Mouse (Mus musculus) megakaryocyte, embryonic 14.5 days (primary cell): ENCODE data around the gene 4930404H24Rik. TPM values are rescaled to one million over a fixed set of nuclear protein-coding genes. Genes with fewer than 3 reads are reported as not detected.
A peak's percentile ranks its signal among the peaks of the same experiment; 100 is the strongest.
"Not testable (repeated sequence)": the region's sequence is repeated elsewhere in the genome, so short reads cannot be mapped to it uniquely, and the experiment has no call there.

Source experiments
- H3K27me3 ChIP-seq: replicated peaks from 2 replicates; pipeline ENCODE3; 2012; ENCODE audit warnings: inconsistent platforms
- H3K36me3 ChIP-seq: replicated peaks from 2 replicates; pipeline ENCODE3; 2012; ENCODE audit warnings: low read length, inconsistent platforms, mixed read lengths
- H3K4me1 ChIP-seq: 2 replicates; pipeline ENCODE4 v1.6.1; 2012; ENCODE audit warnings: inconsistent platforms
- H3K4me3 ChIP-seq: replicated peaks from 2 replicates; pipeline ENCODE3; 2012; ENCODE audit warnings: moderate library complexity, mild to moderate bottlenecking, inconsistent platforms
- H3K9me3 ChIP-seq: 2 replicates; pipeline ENCODE4 v1.6.1; 2012; ENCODE audit warnings: inconsistent platforms
- FLI1 ChIP-seq: IDR thresholded peaks from 2 replicates; pipeline ENCODE4 v1.6.1; 2012; ENCODE audit warnings: low read length, inconsistent platforms, mixed read lengths
- GATA1 ChIP-seq: IDR thresholded peaks from 3 replicates; pipeline ENCODE4 v1.6.1; 2012; ENCODE audit warnings: mixed read lengths, low read length, inconsistent platforms, borderline replicate concordance
- polyA plus RNA-seq: library from polyadenylated mRNA; stranded (reverse); fragments of >175 nt; gene quantifications from 2 replicates; pipeline ENCODE4 v1.2.3, GENCODE M21; 2012; ENCODE audit warnings: low replicate concordance; ENCODE audit not compliant: insufficient read depth

The 4930404H24Rik gene
- polyA plus RNA-seq, 1 experiment = 0.54 TPM

DNA sequence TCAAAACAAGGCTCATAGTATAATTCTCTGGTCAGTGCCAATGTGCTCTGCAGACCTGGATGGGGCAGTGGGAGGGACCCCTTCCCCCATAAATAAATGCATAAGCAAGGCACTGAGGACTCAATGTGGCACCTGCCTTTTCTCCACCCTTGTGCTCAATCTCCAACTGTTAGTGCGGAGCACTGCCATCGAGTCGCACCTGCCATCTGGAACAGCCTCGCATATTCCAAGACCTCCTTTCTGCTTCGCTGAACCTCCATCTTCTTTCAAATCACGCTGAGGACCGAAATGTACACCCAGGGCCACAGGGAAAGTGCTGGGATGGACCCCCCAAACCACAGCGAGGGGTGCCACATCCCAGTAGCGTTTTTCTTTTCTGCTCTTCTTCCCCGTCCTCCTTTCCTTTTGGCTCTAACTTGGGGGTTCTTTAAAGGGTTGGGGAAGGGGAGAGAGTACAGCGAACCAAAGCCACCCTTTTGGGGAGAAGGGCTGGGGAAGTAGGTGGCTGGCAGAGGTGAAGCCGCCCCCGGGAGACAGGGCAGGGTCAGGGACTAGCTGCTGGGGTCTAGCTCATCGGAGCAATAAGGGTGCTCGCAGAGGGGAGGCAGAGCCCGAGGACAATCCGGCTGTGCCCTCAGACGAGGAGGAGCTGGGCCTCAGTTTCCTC lies 945 bp upstream of the 4930404H24Rik start:
- Histone ChIP-seq H3K4me3 (peak overlapping the region; percentile 95), H3K4me1 (peaks cover 93% of the 10 kb centered on the region), H3K27me3 (no peaks in the 10 kb centered on the region), H3K9me3 (no peaks in the 10 kb centered on the region), H3K36me3 (peaks cover 58% of the 10 kb centered on the region)
- no peak for TF ChIP-seq FLI1
- no peak for TF ChIP-seq GATA1

DNA sequence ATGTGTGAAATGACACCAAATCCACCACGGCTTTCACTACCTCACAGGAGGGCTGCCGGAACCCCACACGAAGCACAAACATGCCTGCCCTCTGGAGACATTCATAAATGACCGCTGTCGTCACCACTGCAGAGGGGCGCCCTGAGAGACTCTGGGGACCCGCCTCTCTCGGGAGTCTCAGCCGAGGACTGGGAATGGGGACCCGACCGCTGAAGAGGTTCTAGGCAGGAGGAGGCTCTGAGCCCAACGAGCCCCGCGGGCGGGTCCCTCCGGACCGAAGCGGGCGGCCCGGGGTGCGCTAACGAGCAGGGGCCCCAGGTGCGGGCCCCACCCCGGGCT lies 442 bp upstream of the 4930404H24Rik start:
- Histone ChIP-seq H3K27me3 (no peaks in the 10 kb centered on the region), H3K9me3 (no peaks in the 10 kb centered on the region), H3K4me1 (peaks cover 93% of the 10 kb centered on the region), H3K4me3 (peak overlapping the region; percentile 95), H3K36me3 (peaks cover 59% of the 10 kb centered on the region)
- no peak for TF ChIP-seq GATA1
- TF ChIP-seq FLI1 = no peak

DNA sequence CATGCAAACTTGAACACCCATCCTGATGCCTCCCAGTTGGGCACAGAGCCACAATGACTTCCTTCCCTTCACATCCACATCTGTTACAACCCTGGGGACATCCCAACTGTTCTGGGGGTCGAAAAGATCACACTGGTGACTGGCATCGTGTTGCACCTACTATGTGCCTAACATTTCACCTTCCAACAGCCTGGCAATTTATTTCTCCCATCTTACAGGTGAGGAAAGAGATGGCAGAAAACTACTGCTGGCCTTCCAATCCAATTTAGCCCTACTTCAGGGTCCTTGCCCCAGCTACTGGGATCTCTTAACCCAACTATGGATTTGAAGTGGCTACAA lies 772 bp downstream of the 4930404H24Rik start:
- TF ChIP-seq GATA1 (no peak), FLI1 (no peak)

DNA sequence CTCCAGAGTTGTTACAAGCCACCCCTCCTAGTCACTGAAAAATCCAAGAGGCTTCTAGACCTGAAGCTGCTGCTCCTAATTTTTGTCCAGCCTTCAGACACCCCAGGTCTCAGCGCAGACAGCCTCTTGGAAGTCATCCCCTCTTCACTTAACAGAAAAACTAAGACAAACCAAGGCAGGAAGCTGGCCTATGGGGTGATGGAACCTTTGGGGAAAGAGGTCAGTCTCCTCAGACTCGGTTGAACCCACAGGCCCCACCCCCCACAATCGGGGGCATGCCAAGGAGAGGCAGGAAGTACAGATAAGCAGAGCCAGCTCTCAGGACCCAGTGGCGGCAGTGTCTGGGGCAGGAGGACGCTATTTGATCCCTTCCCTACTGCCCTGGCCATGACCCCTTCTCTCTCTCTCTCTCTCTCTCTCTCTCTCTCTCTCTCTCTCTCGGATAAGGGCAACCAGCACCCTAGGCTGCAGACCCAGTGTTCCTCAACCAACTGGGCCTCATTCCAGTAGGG lies 1.2 kb downstream of the 4930404H24Rik start:
- H3K4me1 ChIP-seq = peaks cover 93% of the 10 kb centered on the region
- H3K4me3 ChIP-seq = peak overlapping the region; percentile 95
- TF ChIP-seq GATA1 = no peak
- no peaks in the 10 kb centered on the region for H3K27me3 ChIP-seq
- H3K36me3 ChIP-seq = peaks cover 66% of the 10 kb centered on the region
- no peaks in the 10 kb centered on the region for H3K9me3 ChIP-seq

More for the DNA sequence above, 772 bp downstream of the 4930404H24Rik start:
- peaks cover 66% of the 10 kb centered on the region for H3K36me3 ChIP-seq
- H3K4me1 ChIP-seq = peaks cover 93% of the 10 kb centered on the region
- H3K27me3 ChIP-seq = no peaks in the 10 kb centered on the region
- H3K4me3 ChIP-seq = peak overlapping the region; percentile 95
- no peaks in the 10 kb centered on the region for H3K9me3 ChIP-seq

DNA sequence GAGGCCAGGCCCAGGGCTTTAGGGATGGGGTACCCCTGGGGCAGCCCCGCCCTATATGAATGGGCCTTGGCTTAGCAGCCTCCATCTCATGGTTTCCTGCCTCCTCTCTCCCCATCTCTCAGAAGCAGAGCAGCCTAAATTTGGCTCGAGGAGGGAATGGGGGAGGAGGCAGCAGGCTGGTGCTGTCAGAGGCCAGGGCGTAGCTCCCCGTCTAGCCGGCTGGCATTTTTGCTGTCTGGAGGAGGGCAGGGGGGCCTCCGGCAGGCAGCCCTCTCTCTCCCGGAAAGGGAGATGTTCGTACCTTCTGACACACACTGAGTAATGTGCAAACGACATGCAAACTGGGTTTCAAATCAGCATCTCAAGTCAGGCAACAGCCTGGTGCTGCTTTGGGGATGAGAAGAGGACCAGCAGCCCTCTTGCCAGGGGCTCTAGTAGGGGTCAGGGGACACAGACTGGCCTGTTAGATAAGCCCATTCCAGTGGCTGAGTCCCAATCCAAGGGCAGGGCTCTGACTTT lies 1.8 kb downstream of the 4930404H24Rik start:
- H3K4me1 ChIP-seq = peaks cover 93% of the 10 kb centered on the region
- peaks cover 65% of the 10 kb centered on the region for H3K36me3 ChIP-seq
- no peaks in the 10 kb centered on the region for H3K9me3 ChIP-seq
- H3K4me3 ChIP-seq = peak overlapping the region; percentile 95
- no peak for TF ChIP-seq GATA1
- no peak for TF ChIP-seq FLI1
- H3K27me3 ChIP-seq = no peaks in the 10 kb centered on the region

DNA sequence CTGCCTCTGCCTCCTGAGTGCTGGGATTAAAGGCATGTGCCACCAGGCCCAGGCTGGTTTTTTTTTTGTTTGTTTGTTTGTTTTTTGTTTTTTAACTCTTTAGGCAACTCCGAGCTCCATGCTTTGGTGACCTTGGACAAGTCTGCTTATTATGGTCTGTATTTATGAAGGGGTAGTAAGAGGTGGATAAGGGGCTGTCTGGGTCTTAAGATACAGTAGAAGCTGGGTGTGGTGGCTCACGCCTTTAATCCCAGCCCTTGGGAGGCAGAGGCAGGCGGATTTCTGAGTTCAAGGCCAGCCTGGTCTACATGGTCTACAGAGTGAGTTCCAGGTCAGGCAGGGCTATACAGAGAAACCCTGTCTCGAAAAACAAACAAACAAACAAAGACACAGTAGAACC lies 2.8 kb downstream of the 4930404H24Rik start:
- not testable (repeated sequence) for H3K9me3 ChIP-seq, H3K27me3 ChIP-seq
- H3K4me1 ChIP-seq = peaks cover 91% of the 10 kb centered on the region
- peak overlapping the region; percentile 85 for H3K4me3 ChIP-seq
- H3K36me3 ChIP-seq = peaks cover 62% of the 10 kb centered on the region

DNA sequence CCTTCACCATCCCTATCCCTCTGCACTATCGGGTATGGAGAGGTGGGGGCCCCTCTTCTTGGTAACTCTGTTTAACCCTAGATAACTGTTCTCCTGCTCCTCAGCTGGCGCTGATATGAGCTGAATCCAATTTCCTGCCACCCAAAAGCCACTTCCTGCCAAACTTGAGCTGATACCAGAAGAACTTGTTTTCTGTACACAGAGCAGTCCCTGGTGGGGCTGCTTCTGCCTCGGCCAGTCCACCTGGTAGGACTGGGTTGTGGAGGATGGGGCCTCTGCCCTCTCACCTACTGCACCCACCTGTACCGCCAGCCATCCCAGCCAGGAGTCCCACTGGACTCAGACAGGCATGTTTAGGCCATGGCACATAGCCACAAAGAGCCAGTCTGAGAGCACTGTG lies 3.2 kb downstream of the 4930404H24Rik start:
- H3K4me3 ChIP-seq = peak overlapping the region; percentile 85
- H3K4me1 ChIP-seq = peaks cover 91% of the 10 kb centered on the region
- no peaks in the 10 kb centered on the region for H3K27me3 ChIP-seq
- peak; percentile 59; the same call in 1 of the 2 replicates for TF ChIP-seq FLI1
- TF ChIP-seq GATA1 = peak; percentile 89; the same call in 2 of the 3 replicates
- peaks cover 67% of the 10 kb centered on the region for H3K36me3 ChIP-seq
- no peaks in the 10 kb centered on the region for H3K9me3 ChIP-seq

DNA sequence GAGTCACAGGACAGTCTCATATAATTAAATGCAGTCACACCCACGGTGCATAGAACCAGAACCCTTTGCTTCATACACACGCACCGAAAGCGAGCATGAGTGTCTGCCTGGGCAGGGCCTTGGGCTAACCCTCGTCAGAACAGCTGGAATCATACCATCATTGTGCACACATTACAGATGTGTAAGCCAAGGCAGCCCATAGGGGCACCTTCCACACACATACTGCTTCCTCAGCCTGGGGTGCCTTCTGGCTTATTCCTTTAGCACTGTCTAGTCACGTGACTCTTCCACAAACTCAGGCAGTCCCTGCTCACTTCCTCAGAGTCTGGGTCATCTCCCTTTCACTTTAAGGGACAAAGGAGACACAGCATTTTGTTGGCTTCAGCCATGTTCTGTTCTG lies 3.7 kb downstream of the 4930404H24Rik start:
- no peaks in the 10 kb centered on the region for H3K27me3 ChIP-seq
- H3K36me3 ChIP-seq = peaks cover 71% of the 10 kb centered on the region
- peak overlapping the region; percentile 85 for H3K4me3 ChIP-seq
- TF ChIP-seq FLI1 = no peak
- TF ChIP-seq GATA1 = no peak
- no peaks in the 10 kb centered on the region for H3K9me3 ChIP-seq
- H3K4me1 ChIP-seq = peaks cover 91% of the 10 kb centered on the region

DNA sequence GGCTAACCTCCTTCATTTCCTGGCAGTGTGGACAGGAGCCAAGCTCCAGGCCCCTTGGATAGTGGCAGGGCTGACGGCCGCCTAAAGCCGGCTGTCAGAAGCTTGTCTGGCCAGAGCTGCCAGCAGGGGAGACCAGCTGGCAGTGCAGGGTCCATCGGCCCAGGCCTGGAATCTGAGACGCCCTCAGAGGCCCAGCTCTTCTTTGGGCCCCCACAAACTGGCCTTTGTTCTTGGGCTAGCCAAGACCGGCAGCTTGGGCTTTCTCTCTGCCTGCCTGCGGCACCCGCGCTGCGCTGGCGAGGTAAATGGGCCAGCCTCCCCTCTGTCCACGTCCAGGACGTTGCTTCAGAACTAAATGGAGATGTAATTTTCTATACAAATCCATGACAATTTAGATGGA lies 4.3 kb downstream of the 4930404H24Rik start:
- Histone ChIP-seq H3K4me3 (no peak overlapping the region), H3K27me3 (no peaks in the 10 kb centered on the region), H3K9me3 (peaks cover 3% of the 10 kb centered on the region; the same call in 1 of the 2 replicates), H3K4me1 (peaks cover 91% of the 10 kb centered on the region), H3K36me3 (peaks cover 71% of the 10 kb centered on the region)
- TF ChIP-seq GATA1 (no peak), FLI1 (no peak)

DNA sequence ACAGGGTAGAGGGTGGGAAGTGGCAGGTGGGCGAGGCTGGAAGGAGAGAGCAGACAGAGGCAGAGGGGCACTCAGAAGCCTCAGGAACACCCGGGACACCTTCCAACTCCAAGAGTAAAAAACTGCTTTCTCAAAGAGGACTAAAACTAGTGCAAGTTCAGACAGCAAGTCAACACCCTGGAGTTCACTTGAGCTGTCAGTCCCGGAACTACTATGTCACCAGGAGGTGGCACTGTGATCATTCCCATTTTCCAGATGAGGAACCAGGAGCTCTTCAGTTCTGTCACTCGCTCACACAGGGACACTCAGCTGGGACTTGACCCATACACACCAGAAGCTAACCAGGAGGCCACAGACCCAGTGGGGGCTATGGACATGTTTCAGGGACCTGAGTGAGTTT lies 6.6 kb downstream of the 4930404H24Rik start:
- TF ChIP-seq GATA1 (no peak), FLI1 (no peak)
- Histone ChIP-seq H3K4me1 (peaks cover 98% of the 10 kb centered on the region), H3K36me3 (peaks cover 79% of the 10 kb centered on the region)

More for the DNA sequence above, 6.6 kb downstream of the 4930404H24Rik start:
- Histone ChIP-seq H3K4me3 (no peak overlapping the region), H3K9me3 (peaks cover 3% of the 10 kb centered on the region; the same call in 1 of the 2 replicates), H3K27me3 (no peaks in the 10 kb centered on the region)
